In the genomic region with DNA sequence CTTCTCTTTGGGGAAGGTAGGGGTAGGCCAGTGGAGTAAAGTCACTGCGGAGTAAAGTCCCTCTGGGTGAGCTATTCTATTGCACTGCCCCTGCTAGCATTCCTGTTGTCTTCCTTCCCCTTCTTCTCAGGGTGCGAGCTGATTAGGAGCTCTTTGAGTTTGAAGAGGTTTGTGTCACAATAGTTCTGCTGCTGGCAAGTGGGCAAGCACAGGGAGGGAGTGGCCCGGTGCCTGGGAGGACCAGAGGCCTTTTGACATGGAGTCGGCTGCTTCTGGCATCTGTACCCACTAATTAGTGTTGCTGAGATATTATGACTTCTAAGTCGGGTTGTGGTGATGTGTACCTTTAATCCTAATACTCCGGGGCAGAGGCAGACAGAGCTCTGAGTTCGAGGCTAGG, we compare ENCODE assay signal across 13 mouse cellular contexts.
DNase-seq lines count a peak whose midpoint lies in the region; ATAC-seq and TF ChIP-seq lines count a peak whose summit lies in the region.
"Had no signal": no experiment of that assay in that cellular context is flagged by ENCODE, and none has a peak within 500 bp of the region (broad histone marks: within the 10 kb centered on the region; RNA-seq: fewer than 3 reads in every experiment).

No protein-coding gene starts in this region.

- TF ChIP-seq EP300 in liver, postnatal 0 days (IDR thresholded peaks at IDR 0.05; ENCODE audit: low read depth): no peak

- no peak overlapping the region for H3K9ac ChIP-seq in liver, adult 2 months (ENCODE audit: low read depth, low read length)
- H3K9ac ChIP-seq in liver, postnatal 0 days (replicated peaks): no peak overlapping the region
- H3K9ac ChIP-seq: forebrain, embryonic 15.5 days; hindbrain, embryonic 12.5 days had no signal

- no peaks in the 10 kb centered on the region for H3K9me3 ChIP-seq in liver, postnatal 0 days (ENCODE audit: low read length)
- H3K9me3 ChIP-seq: embryonic facial prominence, embryonic 10.5 days; forebrain, embryonic 10.5 days; forebrain, embryonic 15.5 days; hindbrain, embryonic 12.5 days had no signal

- WGBS in liver, adult 2 months: 72% methylated on average over 7 of the region's 7 CpGs
- WGBS in liver, postnatal 0 days (ENCODE audit: insufficient replicate concordance): 76% methylated on average over 7 of the region's 7 CpGs
- 60% methylated on average over 7 of the region's 7 CpGs for WGBS in lung, adult 2 months

- no peak overlapping the region for H3K27ac ChIP-seq in liver, adult 2 months (replicated peaks; ENCODE audit: insufficient read depth, low read depth, low read length)
- H3K27ac ChIP-seq in liver, postnatal 0 days (ENCODE audit: low read depth): no peak overlapping the region
- H3K27ac ChIP-seq: forebrain, embryonic 10.5 days; forebrain, embryonic 15.5 days; hindbrain, embryonic 12.5 days had no signal

- TF ChIP-seq POLR2A in liver, adult 2 months (IDR thresholded peaks at IDR 0.05; ENCODE audit: extremely low read depth, insufficient read depth, low read length): no peak
- TF ChIP-seq POLR2A in lung, adult 2 months (IDR thresholded peaks at IDR 0.05; ENCODE audit: borderline replicate concordance, extremely low read depth, low read depth, low read length): no peak

- DNase-seq in liver, adult 2 months (ENCODE audit: extremely low read depth, low read depth, low spot score): peak; percentile 35
- no peak for DNase-seq in liver, postnatal 0 days
- peak; percentile 12 for DNase-seq in lung, adult 2 months
- peak; percentile 36 for DNase-seq in lung, postnatal 25 days (ENCODE audit: low spot score)
- no peak for DNase-seq in spleen, postnatal 4 days (ENCODE audit: low spot score in 2 of 2)
- no peak for DNase-seq in right cerebral cortex, adult 18-20 months
- DNase-seq in thymus, postnatal 0 days (ENCODE audit: low spot score): no peak
- DNase-seq: adrenal gland, postnatal 14 days had no signal

- no peak overlapping the region for H3K4me2 ChIP-seq in liver, postnatal 0 days (ENCODE audit: low read depth, low read length)
- H3K4me2 ChIP-seq: forebrain, embryonic 15.5 days; hindbrain, embryonic 12.5 days had no signal

- no peak overlapping the region for H3K4me3 ChIP-seq in liver, adult 2 months (ENCODE audit: insufficient read depth, low read depth, low read length)
- H3K4me3 ChIP-seq in liver, postnatal 0 days (ENCODE audit: low read depth, low read length): no peak overlapping the region
- no peak overlapping the region for H3K4me3 ChIP-seq in lung, adult 2 months (replicated peaks; ENCODE audit: extremely low read depth, low read depth, low read length)
- H3K4me3 ChIP-seq: embryonic facial prominence, embryonic 10.5 days; forebrain, embryonic 10.5 days; forebrain, embryonic 15.5 days; hindbrain, embryonic 12.5 days had no signal

- no peak for ATAC-seq in liver, postnatal 0 days
- ATAC-seq: forebrain, embryonic 15.5 days; hindbrain, embryonic 16.5 days had no signal

- H3K4me1 ChIP-seq in liver, adult 2 months (ENCODE audit: control insufficient read depth, insufficient read depth, low read length): peaks cover 19% of the 10 kb centered on the region
- no peaks in the 10 kb centered on the region for H3K4me1 ChIP-seq in liver, postnatal 0 days (ENCODE audit: insufficient read depth)
- peaks cover 4% of the 10 kb centered on the region for H3K4me1 ChIP-seq in lung, adult 2 months (ENCODE audit: control insufficient read depth, insufficient read depth, low read length)

- H3K36me3 ChIP-seq in liver, adult 2 months (ENCODE audit: control insufficient read depth, insufficient read depth, low read length): no peaks in the 10 kb centered on the region
- no peaks in the 10 kb centered on the region for H3K36me3 ChIP-seq in liver, postnatal 0 days (replicated peaks; ENCODE audit: insufficient read depth, low read length)
- H3K36me3 ChIP-seq: embryonic facial prominence, embryonic 10.5 days; forebrain, embryonic 10.5 days; forebrain, embryonic 15.5 days; hindbrain, embryonic 12.5 days had no signal

- no peaks in the 10 kb centered on the region for H3K27me3 ChIP-seq in liver, adult 2 months (ENCODE audit: control insufficient read depth, insufficient read depth, low read length)
- no peaks in the 10 kb centered on the region for H3K27me3 ChIP-seq in liver, postnatal 0 days (ENCODE audit: insufficient read depth, low read length)
- H3K27me3 ChIP-seq: forebrain, embryonic 15.5 days; hindbrain, embryonic 12.5 days had no signal

- no peak for TF ChIP-seq CTCF in liver, adult 2 months (IDR thresholded peaks at IDR 0.05; ENCODE audit: low read depth, low read length)
- no peak for TF ChIP-seq CTCF in liver, postnatal 0 days (IDR thresholded peaks at IDR 0.05; ENCODE audit: low read depth)
- no peak for TF ChIP-seq CTCF in lung, adult 2 months (IDR thresholded peaks at IDR 0.05; ENCODE audit: insufficient read depth, low read length)

- no peaks in the 10 kb centered on the region for H3K79me2 ChIP-seq in liver, adult 2 months (ENCODE audit: control insufficient read depth, insufficient read depth, low read length)

Comparison
In these comparisons a context has a peak if more than half of its experiments do, and no peak if none do; other contexts are left out.
1. DNase-seq: peak in liver, adult 2 months (single experiment), lung, adult 2 months (single experiment) and lung, postnatal 25 days (single experiment); none in liver, postnatal 0 days (single experiment), spleen, postnatal 4 days (0 of 2), right cerebral cortex, adult 18-20 months (single experiment) and thymus, postnatal 0 days (single experiment).